Mouse (Mus musculus) c-Kit-positive CD71-positive TER-119-positive erythroid progenitor cells, embryonic 14.5 days (primary cell): ENCODE measurements around the gene Aldh2.
"Not testable (repeated sequence)": the region's sequence is repeated elsewhere in the genome, so short reads cannot be mapped to it uniquely, and the experiment has no call there.

Experiments used
- DNase-seq: peaks from one replicate; pipeline ENCODE4 v3.0.0-alpha.2; 2013; ENCODE audit warnings: low spot score

Aldh2 gene

DNA sequence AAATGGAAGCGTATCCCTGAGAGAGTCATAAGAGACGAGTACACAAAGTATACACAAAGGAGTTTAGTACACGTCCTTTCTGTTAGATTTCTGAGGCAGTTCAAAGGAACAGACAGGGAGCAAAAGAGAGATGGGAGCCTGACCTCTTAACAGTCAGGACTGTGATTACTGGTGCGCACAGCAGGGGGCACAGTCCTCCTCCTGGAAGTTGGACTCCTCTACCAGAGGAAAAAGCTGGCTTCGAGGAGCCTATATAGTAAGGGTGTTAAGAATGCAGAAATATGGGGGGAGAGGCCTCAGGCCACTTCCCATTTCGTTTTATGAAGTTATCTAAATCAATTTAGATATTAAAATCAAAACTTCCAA is 47.1 kb downstream of the Aldh2 start:
- DNase-seq, result peak; percentile 64

DNA sequence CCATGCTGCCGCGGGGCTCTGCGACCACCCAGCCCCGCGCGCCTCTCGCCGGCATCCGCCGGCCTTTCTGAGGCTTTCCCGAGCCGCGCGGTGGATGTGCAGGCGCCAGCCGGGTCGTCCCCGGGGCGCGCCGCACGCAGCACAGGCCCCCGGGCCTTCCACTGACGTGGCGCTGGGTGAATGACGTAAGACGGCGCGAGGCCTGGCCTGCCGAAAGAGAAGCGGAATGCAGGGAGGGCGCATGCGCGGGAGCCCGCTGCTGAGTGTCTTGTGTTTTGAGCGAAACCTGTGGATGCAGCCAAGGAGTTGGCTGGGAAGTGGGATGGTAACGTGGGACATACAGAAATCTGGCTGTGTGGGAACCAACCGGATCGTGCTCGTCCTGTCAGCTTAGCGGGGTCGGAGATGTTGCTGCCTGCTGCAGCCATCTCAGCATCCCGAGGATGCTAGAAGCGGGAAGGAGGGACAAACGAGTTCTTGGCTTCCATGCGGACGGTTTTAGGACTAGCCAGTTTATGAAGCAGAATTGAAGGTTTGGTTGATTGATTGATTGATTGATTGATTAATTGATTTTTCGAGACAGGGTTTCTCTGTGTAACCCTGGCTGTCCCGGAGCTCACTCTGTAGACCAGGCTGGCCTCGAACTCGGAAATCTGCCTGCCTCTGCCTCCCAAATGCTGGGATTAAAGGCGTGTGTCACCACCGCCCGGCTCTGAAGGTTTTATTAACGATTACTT is 47.7 kb downstream of the Aldh2 start, which contains the start of gene Mapkapk5:
Mapkapk5 (minus strand) TSS at position 113 of the 737 bp plus-strand sequence.
- DNase-seq, result peak; percentile 94

DNA sequence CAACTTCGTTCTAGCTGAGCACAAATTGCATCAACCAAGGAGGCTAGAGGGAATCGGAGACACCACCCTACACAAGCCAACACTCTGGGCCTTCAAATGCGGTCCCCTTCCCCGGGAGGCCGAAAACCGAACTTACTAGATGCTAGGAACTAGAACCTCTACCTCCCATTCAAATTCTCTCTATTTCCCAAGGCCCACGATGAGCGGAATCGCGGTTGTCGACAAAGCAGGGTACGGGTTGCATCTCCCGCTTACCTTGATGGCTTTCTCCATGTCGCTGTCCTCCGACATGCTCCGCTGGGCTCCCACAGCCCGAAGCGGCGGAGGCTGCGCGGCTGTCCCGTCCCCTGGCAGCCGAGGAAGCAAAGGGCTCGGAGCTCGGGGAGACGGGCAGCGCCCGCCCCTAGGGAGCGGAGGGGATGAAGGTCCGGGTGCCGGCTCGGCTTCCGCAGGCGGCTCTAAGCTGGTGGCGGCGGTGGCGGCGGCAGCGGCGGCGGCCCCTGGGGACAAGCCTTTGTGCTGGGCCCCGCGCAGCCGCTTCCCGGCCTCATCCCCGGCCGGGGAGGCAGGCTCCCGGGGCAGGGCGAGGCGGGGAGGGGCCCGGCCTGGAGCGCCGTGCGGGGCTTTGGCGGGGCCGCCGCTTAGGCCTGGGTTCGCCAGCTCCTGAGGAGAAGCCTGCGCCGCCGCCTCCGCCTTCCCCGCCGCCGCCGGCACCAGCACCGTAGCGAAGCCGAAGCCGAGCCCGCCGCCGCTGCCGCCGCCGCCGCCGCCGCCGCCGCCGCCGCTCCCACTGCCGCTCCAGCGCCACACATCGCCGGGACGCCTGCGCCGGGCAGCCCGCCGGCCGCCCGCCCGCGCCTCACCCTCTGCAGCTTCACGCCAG is 48.5 kb downstream of the Aldh2 start, which contains the start of the genes Adam1a and Gm42878:
Adam1a (minus strand) TSS at position 573 of the 883 bp plus-strand sequence.
Gm42878 (minus strand) TSS at position 573 of the 883 bp plus-strand sequence.
- DNase-seq, result peak; percentile 29

DNA sequence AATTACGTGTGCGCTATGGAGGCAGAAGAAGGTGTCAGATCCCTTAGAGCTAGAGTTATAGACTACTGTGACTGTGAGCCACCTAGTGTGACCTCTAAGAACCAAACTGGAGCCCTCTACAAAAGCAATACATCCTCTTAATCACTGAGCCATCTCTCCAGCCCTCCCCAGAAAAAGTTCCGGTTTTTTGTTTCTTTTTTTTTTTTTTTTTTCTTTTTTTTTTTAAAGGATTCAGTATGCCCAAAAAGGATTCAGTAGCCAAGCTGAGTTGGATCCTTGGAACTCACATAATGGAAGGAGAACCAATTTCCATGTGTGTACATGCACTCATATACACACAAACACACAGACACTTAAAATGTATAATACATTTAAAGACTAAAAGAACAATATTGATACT is 50.3 kb downstream of the Aldh2 start:
- DNase-seq, result no peak

DNA sequence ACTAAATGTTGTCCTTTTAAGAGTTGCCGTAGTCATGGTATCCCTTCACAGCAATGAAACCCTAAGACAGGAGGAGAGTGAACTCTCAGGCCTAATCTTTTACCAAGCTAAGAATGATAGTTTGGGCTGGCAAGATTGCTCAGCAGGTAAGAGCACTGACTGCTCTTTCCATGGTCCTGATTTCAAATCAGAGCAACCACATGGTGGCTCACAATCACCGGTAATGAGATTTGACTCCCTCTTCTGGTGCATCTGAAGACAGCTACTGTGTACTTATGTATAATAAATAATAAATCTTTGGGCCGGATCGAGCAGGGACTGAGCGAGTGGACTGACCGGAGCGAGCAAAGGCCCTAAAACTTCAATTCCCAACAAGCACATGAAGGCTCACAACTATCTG is 52.4 kb downstream of the Aldh2 start:
- no peak for DNase-seq

DNA sequence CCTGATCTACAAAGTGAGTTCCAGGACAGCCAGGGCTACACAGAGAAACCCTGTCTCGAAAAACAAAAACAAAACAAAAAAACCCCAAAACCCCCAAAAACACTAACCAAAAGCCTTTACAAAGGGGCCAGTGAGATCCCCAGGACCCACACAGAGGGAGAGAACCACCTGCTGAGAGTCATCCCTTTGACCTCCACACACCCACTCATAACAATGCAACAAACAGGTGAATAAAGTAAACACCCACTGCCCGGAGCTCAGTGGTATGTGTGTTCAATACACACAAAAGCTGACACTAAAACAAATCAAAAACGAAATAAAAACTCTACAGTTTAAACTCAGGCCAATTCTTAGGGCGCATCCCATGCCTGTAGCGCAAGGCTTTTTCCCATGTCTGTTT is 53.6 kb downstream of the Aldh2 start:
- no peak for DNase-seq

DNA sequence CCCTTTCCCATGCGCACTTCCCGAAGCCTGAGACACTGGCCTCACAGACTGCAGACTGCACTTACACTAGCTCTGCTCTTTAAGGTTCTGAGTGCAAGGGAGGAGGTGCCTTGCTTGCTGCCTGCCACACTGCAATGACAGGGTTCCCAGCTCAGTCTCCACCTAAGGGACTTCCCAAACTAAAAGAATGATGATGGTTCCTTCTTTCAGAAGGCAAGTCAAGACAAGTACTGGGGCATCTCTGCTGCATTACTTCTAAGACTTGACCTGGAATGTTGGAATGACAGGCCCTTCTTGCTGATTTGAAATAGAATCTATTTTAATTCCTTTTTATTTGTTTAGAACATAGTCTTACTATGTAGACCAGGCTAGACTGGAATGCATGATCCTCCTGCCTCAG is 56.0 kb downstream of the Aldh2 start:
- no peak for DNase-seq

DNA sequence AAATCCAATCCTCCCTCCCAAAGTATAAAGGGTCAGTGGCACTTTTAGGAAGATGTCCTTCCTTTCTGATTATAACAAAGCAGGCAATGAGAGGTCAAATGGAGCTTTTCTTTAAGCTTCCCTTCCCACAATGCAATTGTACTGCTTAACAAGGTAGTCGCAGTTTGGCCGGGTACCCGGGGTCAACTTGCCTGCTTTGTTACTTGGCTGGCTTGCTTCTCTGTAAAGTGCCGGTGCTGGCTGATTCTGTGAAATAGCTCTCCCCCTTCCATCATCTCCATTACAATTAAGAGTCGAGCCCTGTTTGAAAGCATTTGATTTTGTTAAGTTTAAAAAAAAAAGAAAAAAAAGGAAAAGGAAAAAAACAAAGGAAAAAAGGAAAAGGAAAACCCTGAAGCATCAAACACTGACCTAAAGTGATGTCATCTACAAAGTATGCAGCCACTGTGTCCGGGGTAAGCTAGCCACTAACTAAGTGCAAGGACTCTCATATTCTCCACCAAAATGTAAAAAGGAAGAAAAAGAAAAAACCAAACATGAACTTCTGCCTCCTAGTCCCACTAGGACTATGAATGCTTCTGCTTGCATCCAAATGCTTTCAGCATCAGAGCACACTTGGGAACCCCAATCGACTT is 56.6 kb downstream of the Aldh2 start:
- DNase-seq, result no peak

DNA sequence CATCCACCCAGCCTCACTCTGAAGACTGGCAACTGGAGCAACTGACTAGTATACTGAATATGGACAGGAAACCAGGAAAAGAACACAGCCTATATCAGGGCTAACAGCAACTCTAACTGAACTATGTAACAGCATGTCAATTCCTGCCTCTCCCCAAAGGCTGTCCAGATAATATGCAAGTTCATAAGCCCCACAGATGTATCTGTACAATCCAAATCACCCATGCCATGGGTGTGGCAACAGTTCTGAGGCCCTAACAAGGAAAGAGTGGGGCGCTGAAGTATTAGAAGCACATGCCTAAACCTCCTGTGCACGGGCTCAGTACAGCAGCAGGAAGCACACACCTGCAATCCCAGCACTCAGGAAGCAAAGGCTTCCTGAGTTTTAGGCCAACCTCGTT is 58.5 kb downstream of the Aldh2 start:
- peak; percentile 73 for DNase-seq

DNA sequence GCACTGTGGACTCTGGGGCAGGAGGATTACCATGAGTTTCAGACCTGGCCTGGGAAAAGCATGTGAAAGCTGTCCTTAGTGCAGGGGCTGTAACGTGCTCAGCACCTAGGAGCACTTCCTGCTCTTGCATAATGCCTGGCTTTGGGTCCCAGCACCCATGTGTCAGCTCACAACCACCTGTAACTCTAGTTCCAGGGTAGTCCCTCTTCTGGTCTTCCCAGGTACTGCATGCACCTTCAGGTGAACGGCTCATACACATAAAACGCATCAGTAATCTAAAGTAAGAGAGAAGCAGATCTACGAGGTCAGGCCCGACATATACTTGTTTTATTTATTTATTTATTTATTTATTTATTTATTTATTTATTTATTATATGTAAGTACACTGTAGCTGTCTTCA is 59.1 kb downstream of the Aldh2 start:
- peak; percentile 22 for DNase-seq

DNA sequence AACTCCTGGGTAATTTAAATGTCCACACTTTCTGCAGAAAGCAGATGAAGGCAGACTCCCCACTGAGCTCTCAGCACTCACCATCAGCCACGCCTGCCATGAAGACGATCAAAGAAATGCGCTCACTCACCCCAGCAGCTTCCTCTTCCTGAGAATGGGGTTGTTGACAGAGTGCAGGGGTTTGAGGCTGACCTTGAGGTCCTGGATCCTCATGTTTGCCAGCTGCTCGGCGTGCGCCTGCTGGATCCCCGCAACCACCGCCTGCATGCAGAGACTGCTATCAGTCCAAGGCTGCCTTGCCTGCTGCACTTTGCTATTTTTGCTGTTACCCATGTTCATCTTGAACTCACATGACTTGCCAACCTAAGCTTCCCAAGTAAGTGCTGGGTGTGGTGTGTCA is 66.7 kb downstream of the Aldh2 start:
- no peak for DNase-seq

DNA sequence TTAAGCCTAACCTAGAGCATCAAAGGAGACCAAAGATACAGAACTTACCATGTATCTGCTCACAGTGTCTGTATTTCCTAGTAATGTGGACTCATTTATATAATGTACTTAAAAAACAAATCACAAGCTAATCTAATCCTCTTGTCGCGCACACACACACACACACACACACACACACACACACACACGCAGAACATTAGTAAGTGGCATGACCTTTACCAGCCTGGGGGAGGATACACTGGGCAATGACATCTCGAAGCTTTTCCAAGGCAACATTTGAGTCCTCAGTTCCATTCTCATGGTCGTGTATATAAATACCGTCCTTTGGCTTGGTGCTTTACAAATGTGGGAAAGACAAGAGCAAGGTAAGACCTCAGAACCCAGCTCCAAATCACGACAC is 67.1 kb downstream of the Aldh2 start:
- DNase-seq, result no peak

DNA sequence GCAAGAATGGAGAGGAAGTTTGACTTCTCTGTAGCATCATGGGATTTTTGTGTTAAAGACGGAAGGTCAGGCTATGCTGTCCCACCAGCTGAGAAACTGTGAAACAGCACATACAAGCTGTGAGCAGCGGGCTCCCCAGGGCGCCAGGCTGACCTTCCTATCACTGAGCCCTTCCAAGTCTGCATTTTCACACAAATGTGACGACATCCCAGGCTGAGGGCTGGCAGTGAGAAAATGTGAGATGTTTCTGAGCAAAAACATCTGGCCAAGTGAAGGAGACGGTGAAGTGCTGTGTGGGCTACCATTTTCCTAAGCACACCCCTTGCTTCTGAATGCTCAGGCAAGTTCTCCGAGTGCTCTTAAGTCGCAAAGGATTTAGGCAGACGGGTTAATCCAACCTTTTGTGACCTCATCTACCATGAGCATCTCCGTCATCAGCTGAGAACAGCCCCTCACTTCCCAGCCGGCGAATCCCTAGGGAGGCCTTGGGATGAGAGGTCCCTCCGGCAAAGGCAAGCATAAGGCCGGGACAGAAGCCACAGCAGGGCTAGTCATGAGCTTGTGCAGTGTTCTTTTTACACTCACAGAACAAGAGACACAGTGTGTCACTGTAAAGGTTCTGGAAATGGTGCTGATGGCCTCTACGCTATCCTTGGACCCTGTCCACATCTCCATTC is 67.7 kb downstream of the Aldh2 start:
- DNase-seq, result no peak

DNA sequence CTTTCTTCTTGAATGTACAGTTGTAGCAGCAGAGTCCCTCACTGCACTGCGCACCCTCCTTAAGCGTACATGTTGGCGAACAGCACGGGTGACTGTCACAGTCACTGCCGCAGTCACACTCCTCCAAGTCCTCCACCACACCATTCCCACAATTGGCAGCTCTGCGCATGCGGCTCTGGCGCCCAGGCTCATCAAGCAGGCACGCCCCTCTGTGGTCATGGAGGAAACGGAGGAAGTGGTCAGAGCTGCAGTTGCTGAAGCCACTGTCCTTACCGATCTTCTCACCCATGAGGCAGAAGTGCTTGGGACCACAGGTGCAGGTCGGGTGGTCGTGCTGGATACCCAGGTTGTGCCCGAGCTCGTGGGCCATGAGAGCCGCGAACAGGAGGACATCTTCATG is 73.9 kb downstream of the Aldh2 start:
- not testable (repeated sequence) for DNase-seq

DNA sequence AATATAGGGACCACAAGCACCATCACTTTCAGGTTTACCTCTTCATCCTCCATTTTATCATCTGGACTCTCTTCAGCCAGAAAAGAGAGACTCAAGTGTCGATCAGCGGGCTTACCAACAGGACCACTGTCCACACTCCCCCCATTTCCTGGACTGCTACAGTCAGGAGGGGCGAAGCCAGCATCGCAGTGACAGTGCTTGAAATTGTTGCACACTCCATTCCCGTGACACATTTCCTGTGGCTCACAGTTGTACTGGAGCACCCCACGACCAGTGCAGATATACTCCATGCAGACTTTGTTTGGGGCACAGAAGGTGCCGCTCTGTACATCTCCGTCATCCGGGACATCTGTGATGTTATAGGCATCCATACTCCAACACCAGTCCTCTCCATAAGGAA is 74.6 kb downstream of the Aldh2 start:
- no peak for DNase-seq
